Mouse (Mus musculus) midbrain, postnatal 0 days (tissue): ENCODE measurements around the gene Dxo. TPM values are rescaled to one million over a fixed set of nuclear protein-coding genes. Genes with fewer than 3 reads are reported as not detected.
"Not testable (repeated sequence)": the region's sequence is repeated elsewhere in the genome, so short reads cannot be mapped to it uniquely, and the experiment has no call there.

ENCODE experiments used
- ATAC-seq: fragments of 200-750 bp; cut with Nextera tagmentation; 2 replicates; pipeline ENCODE4 v1.8.0; 2017; ENCODE audit warnings: moderate number of reproducible peaks, mild to moderate bottlenecking, moderate TSS enrichment, moderate library complexity; ENCODE audit not compliant: low FRiP score
- DNase-seq: peaks from one replicate; pipeline ENCODE4 v3.0.0-alpha.2; 2015; ENCODE audit warnings: low spot score
- H3K27ac ChIP-seq: fragments of 300-500 bp; sonication (generic); 2 replicates; pipeline ENCODE4 v1.5.1; 2014; ENCODE audit warnings: low read depth, mild to moderate bottlenecking, low read length, mixed read lengths
- H3K27me3 ChIP-seq: fragments of 300-500 bp; sonication (generic); 2 replicates; pipeline ENCODE4 v1.6.1; 2014; ENCODE audit warnings: low read length, control low read depth, mixed read lengths; ENCODE audit not compliant: insufficient read depth
- H3K36me3 ChIP-seq: fragments of 300-500 bp; sonication (generic); 2 replicates; pipeline ENCODE4 v1.6.1; 2014; ENCODE audit warnings: low read length, control low read depth, mixed read lengths; ENCODE audit not compliant: insufficient read depth
- H3K4me1 ChIP-seq: fragments of 300-500 bp; sonication (generic); 2 replicates; pipeline ENCODE4 v1.6.1; 2014; ENCODE audit warnings: mild to moderate bottlenecking, control low read depth, antibody characterized with exemption, low read length, mixed read lengths; ENCODE audit not compliant: insufficient read depth
- H3K4me2 ChIP-seq: fragments of 300-500 bp; sonication (generic); 2 replicates; pipeline ENCODE4 v1.6.1; 2014; ENCODE audit warnings: low read depth, mild to moderate bottlenecking, low read length, mixed read lengths; ENCODE audit not compliant: poor library complexity, severe bottlenecking
- H3K4me3 ChIP-seq: fragments of 300-500 bp; sonication (generic); 2 replicates; pipeline ENCODE4 v1.5.1; 2014; ENCODE audit warnings: low read depth, mild to moderate bottlenecking, low read length, moderate library complexity
- H3K9ac ChIP-seq: fragments of 300-500 bp; sonication (generic); replicated peaks from 2 replicates; pipeline ENCODE4 v1.6.1; 2014; ENCODE audit warnings: mild to moderate bottlenecking, low read length, moderate library complexity, mixed read lengths; ENCODE audit not compliant: poor library complexity, severe bottlenecking
- H3K9me3 ChIP-seq: fragments of 300-500 bp; sonication (generic); 2 replicates; pipeline ENCODE4 v1.6.1; 2016; ENCODE audit warnings: low read length, control low read depth
- CTCF ChIP-seq: IDR thresholded peaks from 2 replicates; pipeline ENCODE4 v1.5.1; 2016; ENCODE audit warnings: antibody characterized with exemption, mild to moderate bottlenecking
- WGBS: fragments of 180-500 bp; shearing (Covaris S2); extraction: QIAGEN DNeasy Blood & Tissue Kit; methylation state at CpG from one replicate; pipeline ENCODE4 v1.1.7; 2014; 5-methylcytosine and 5-hydroxymethylcytosine counted together
- polyA plus RNA-seq: library from polyadenylated mRNA; unstranded; fragments of >200 nt; fragmentation: Nextera tagmentation; extraction: Ambion mirVana; gene quantifications from 2 replicates; pipeline ENCODE4 v1.2.1, GENCODE M21; 2015
- total RNA-seq: library from RNA; depleted of rRNA; stranded (reverse); fragments of >200 nt; gene quantifications from 2 replicates; pipeline ENCODE4 v1.2.3, GENCODE M21; 2014

Gene Dxo
- total and polyA plus RNA-seq, 2 experiments from 2014 or later: 40.7 to 56.4 TPM

- no peak overlapping the region for H3K4me2 ChIP-seq
- H3K9me3 ChIP-seq: no peaks in the 10 kb centered on the region
- H3K4me3 ChIP-seq: no peak overlapping the region
- 89% methylated on average over 14 of the region's 17 CpGs for WGBS
- DNase-seq: no peak
- TF ChIP-seq CTCF: no peak
- H3K9ac ChIP-seq: no peak overlapping the region
- no peaks in the 10 kb centered on the region for H3K27me3 ChIP-seq
- no peaks in the 10 kb centered on the region for H3K4me1 ChIP-seq
- H3K27ac ChIP-seq: no peak overlapping the region
- no peak for ATAC-seq
- no peaks in the 10 kb centered on the region for H3K36me3 ChIP-seq
Measured at GRCm38 (mm10) chr17:34798866-34799530, 37.8 kb upstream of the Dxo start.

- Histone ChIP-seq H3K27me3 (no peaks in the 10 kb centered on the region), H3K36me3 (no peaks in the 10 kb centered on the region), H3K27ac (no peak overlapping the region), H3K9ac (no peak overlapping the region), H3K9me3 (no peaks in the 10 kb centered on the region), H3K4me1 (no peaks in the 10 kb centered on the region), H3K4me3 (no peak overlapping the region), H3K4me2 (no peak overlapping the region)
- DNase-seq (no peak), ATAC-seq (no peak)
- TF ChIP-seq CTCF: no peak
- 90% methylated on average over 4 of the region's 4 CpGs for WGBS
Measured at GRCm38 (mm10) chr17:34799531-34799925, 37.3 kb upstream of the Dxo start.

GRCm38 (mm10) chr17:34800781-34801305 lies 36.0 kb upstream of the Dxo start:
- not testable (repeated sequence) for H3K27ac ChIP-seq, DNase-seq, H3K9me3 ChIP-seq, H3K9ac ChIP-seq, H3K36me3 ChIP-seq, H3K27me3 ChIP-seq, H3K4me3 ChIP-seq, H3K4me2 ChIP-seq, ATAC-seq, H3K4me1 ChIP-seq
- WGBS: 94% methylated on average over 16 of the region's 16 CpGs

GRCm38 (mm10) chr17:34802756-34803155 lies 34.1 kb upstream of the Dxo start:
- H3K9ac ChIP-seq, H3K4me2 ChIP-seq, H3K4me3 ChIP-seq, H3K27ac ChIP-seq, H3K27me3 ChIP-seq, H3K36me3 ChIP-seq, DNase-seq, H3K4me1 ChIP-seq, ATAC-seq, H3K9me3 ChIP-seq: not testable (repeated sequence)
- WGBS: 93% methylated on average over 9 of the region's 9 CpGs

- not testable (repeated sequence) for H3K36me3 ChIP-seq, H3K4me1 ChIP-seq, H3K27me3 ChIP-seq, H3K4me2 ChIP-seq, H3K9me3 ChIP-seq, DNase-seq, H3K4me3 ChIP-seq, H3K9ac ChIP-seq, ATAC-seq, H3K27ac ChIP-seq
- 91% methylated on average over 6 of the region's 6 CpGs for WGBS
Measured at GRCm38 (mm10) chr17:34803367-34803766, 33.5 kb upstream of the Dxo start.

- 100% methylated on average over 1 of the region's 6 CpGs for WGBS
- not testable (repeated sequence) for ATAC-seq, H3K9ac ChIP-seq, DNase-seq, H3K27me3 ChIP-seq, H3K4me3 ChIP-seq, H3K9me3 ChIP-seq, H3K4me1 ChIP-seq, H3K36me3 ChIP-seq, H3K4me2 ChIP-seq, H3K27ac ChIP-seq
Measured at GRCm38 (mm10) chr17:34804301-34804700, 32.5 kb upstream of the Dxo start, which contains the start of gene Cyp21a1. Gene Cyp21a1 (minus strand): TSS chr17:34804561.
